Mouse (Mus musculus): ENCODE results near the gene Usp40. TPM values are rescaled to one million over a fixed set of nuclear protein-coding genes. Genes with fewer than 3 reads are reported as not detected.

The Usp40 gene
- total RNA-seq, 2 experiments from 2014 or later, result 35.7 to 39.6 TPM

- DNase-seq (ENCODE audit: low spot score in 2 of 2), result no peak
Measured at GRCm38 (mm10) chr1:87896921-87897320, 111.4 kb downstream of the Usp40 start.

Small RNAs within 50 kb of the gene (microRNA-seq; reads per million reads assigned to microRNA genes)
- gene Gm25198, result not detected

Other genes starting within 250 kb of the Usp40 start
- gene Sag, start 204.9 kb downstream of the Usp40 start, total RNA-seq (2021), result 1 to 10 TPM; 1.7 to 2.0 TPM
- gene Dgkd, start 155.3 kb downstream of the Usp40 start, total RNA-seq (2021), result 10 to 100 TPM; 63.1 to 64.2 TPM
- gene Ugt1a10, start 46.8 kb upstream of the Usp40 start, total RNA-seq (2021), result 1 to 10 TPM; 2.8 to 3.2 TPM
- gene Ugt1a9, start 62.2 kb upstream of the Usp40 start, total RNA-seq (2021), result 1 to 10 TPM in 1 of 2 experiments, under 1 TPM in 1; 0.22 to 2.3 TPM
- not detected for gene Ugt1a8, start 79.3 kb upstream of the Usp40 start, total RNA-seq (2021)
- 1 to 10 TPM; 2.1 to 5.4 TPM for gene Ugt1a7c, start 86.5 kb upstream of the Usp40 start, total RNA-seq (2021)
- gene Ugt1a6b, start 94.7 kb upstream of the Usp40 start, total RNA-seq (2021), result 1 to 10 TPM; 1.7 to 8.0 TPM
- 1 to 10 TPM; 5.2 to 6.3 TPM for gene Ugt1a6a, start 126.3 kb upstream of the Usp40 start, total RNA-seq (2021)
- gene Ugt1a5, start 157.5 kb upstream of the Usp40 start, total RNA-seq (2021), result under 1 TPM; 0.64 to 0.68 TPM
- 10 to 100 TPM in 1 of 2 experiments, 1 to 10 TPM in 1; 1.0 to 31.4 TPM for gene Ugt1a2, start 192.1 kb upstream of the Usp40 start, total RNA-seq (2021)
- 1 to 10 TPM; 3.3 to 4.2 TPM for gene Dnajb3, start 197.2 kb upstream of the Usp40 start, total RNA-seq (2021)
- 10 to 100 TPM in 1 of 2 experiments, 1 to 10 TPM in 1; 1.5 to 43.6 TPM for gene Ugt1a1, start 203.4 kb upstream of the Usp40 start, total RNA-seq (2021)
- under 1 TPM; 0.20 to 0.42 TPM for gene Mroh2a, start 218.4 kb upstream of the Usp40 start, total RNA-seq (2021)

Measured in adrenal gland, postnatal 4 days (tissue).